Mouse (Mus musculus): ENCODE measurements around the gene Chd2.

The Chd2 gene

GRCm38 (mm10) chr7:73390426-73391001 lies 151.1 kb downstream of the Chd2 start:
- in situ Hi-C loops (cut with MboI; ENCODE audit: low sequenced_read_pairs), result no loop called here

DNA sequence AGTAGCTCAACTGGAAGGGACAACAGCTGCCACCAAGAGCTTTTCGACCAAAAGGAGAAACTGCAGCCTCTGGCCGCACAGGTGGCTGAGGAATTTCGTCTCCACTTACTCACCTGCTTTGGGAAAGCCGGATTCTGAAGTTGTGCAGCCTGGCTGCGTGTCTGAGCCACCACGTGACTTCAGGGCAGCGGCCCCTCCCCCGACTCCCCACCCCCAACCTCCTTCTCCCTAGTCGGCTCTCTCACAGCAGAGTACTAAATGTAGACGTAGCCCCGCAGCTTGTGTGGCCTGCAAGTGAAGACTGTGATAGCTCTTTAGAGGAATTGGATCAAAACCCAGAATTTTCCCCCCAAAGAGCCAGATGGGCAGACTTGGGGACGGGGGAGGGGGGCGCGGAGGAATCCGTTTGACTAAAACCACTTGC lies 151.7 kb downstream of the Chd2 start:
- in situ Hi-C loops (cut with MboI; ENCODE audit: low sequenced_read_pairs), result no loop called here

GRCm38 (mm10) chr7:73389419-73389818 lies 152.2 kb downstream of the Chd2 start:
- in situ Hi-C loops (cut with MboI; ENCODE audit: low sequenced_read_pairs), result no loop called here

- in situ Hi-C loops (cut with MboI; ENCODE audit: low sequenced_read_pairs), result no loop called here
Measured at GRCm38 (mm10) chr7:73388866-73389265, 152.8 kb downstream of the Chd2 start.

DNA sequence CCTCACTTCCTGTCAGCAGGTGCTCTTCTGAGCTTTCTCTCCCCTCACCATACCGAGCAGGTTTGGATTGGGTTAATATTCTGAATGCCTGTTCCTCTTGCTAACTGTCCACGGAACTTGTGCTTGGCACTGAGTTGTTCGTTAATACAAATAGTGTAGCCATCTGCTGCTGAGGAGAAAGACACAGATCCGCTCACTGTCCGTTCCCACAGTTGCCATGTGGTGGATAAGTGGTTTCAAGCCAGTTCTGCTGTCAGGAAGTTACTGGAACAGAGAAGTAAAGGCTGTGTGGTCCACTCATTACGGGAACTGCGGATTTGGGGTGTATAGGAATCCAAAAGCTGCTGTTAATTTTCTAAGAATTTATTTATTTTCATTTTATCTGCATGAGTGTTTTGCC lies 158.8 kb downstream of the Chd2 start:
- in situ Hi-C loops (cut with MboI; ENCODE audit: low sequenced_read_pairs), result no loop called here

GRCm38 (mm10) chr7:73378034-73378433 lies 163.6 kb downstream of the Chd2 start:
- in situ Hi-C loops (cut with MboI; ENCODE audit: low sequenced_read_pairs), result no loop called here

- in situ Hi-C loops (cut with MboI; ENCODE audit: low sequenced_read_pairs), result no loop called here
Measured at GRCm38 (mm10) chr7:73377307-73377706, 164.3 kb downstream of the Chd2 start.
